Mouse (Mus musculus) megakaryocyte-erythroid progenitor cell, adult 5-6 weeks (primary cell): ENCODE measurements at regions not wholly inside any gene's neighbourhood (a gene's known extent, or its start where the extent isn't known, plus 50 kb on each side); places are given as distances from the start of the nearest gene placed in this dataset.

ENCODE experiments used
- ATAC-seq: replicated peaks from 2 replicates; pipeline ENCODE4 v1.8.0; 2016; ENCODE audit warnings: mild to moderate bottlenecking, inconsistent platforms; ENCODE audit not compliant: severe bottlenecking, poor library complexity, low FRiP score, low TSS enrichment

- no peak for ATAC-seq
Observed at GRCm38 (mm10) chr13:119337861-119338260, 90.5 kb upstream of the Paip1 start.

- no peak for ATAC-seq
Observed at GRCm38 (mm10) chr13:119339016-119339415, 89.4 kb upstream of the Paip1 start.

GRCm38 (mm10) chr13:119339762-119340161, 88.6 kb upstream of the Paip1 start:
- no peak for ATAC-seq

GRCm38 (mm10) chr13:119341833-119342232, 86.6 kb upstream of the Paip1 start:
- ATAC-seq = peak; percentile 92

- ATAC-seq = no peak
Observed at GRCm38 (mm10) chr13:119342761-119343160, 85.6 kb upstream of the Paip1 start.

- ATAC-seq = no peak
Observed at GRCm38 (mm10) chr13:119347988-119348387, 80.4 kb upstream of the Paip1 start.

- no peak; the same call in 1 of the 2 replicates for ATAC-seq
Observed at GRCm38 (mm10) chr13:119351346-119351745, 77.1 kb upstream of the Paip1 start.

- ATAC-seq = no peak
Observed at GRCm38 (mm10) chr13:119358696-119359095, 69.7 kb upstream of the Paip1 start.

- ATAC-seq = no peak
Observed at GRCm38 (mm10) chr13:119363379-119363778, 65.0 kb upstream of the Paip1 start.

GRCm38 (mm10) chr13:119364160-119364559, 64.2 kb upstream of the Paip1 start:
- ATAC-seq = peak; percentile 71

GRCm38 (mm10) chr13:119367544-119367943, 60.9 kb upstream of the Paip1 start:
- ATAC-seq = no peak

GRCm38 (mm10) chr13:119378404-119379037, 49.9 kb upstream of the Paip1 start:
- peak; percentile 94 for ATAC-seq
